Comparison of ENCODE assay signal across 21 mouse cellular contexts in the genomic region with DNA sequence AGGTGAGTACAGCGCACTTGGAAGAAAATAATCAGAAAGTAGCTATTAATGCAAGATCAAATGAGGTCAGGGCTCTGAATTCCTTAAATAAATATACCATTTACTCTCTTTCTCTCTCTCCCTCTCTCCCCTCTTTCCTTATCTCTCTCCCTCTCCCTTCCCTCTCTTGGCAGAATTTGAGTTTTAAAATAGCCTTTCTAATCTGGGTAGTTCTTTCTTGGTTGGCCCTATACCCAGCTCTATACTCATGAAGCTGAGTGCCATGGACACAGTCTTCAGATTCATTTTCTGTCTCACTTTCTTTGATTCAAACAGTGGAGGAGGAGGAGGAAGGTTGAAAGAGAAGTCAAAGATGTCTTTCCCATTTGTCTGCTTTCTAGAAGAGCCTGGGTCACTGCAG.
"Had no signal": no experiment of that assay in that cellular context is flagged by ENCODE, and none has a peak within 500 bp of the region (broad histone marks: within the 10 kb centered on the region; RNA-seq: fewer than 3 reads in every experiment).

No protein-coding gene starts in this region.

- H3K9me3 ChIP-seq: lung, embryonic 15.5 days; midbrain, embryonic 10.5 days; midbrain, embryonic 13.5 days; neural tube, embryonic 13.5 days; stomach, embryonic 15.5 days had no signal

- H3K4me3 ChIP-seq: layer of hippocampus, adult 2 months; left cerebral cortex, adult 2 months; lung, embryonic 15.5 days; megakaryocyte, embryonic 14.5 days; midbrain, embryonic 10.5 days; midbrain, embryonic 13.5 days; myocyte; neural tube, embryonic 13.5 days; stomach, embryonic 15.5 days had no signal

- H3K4me1 ChIP-seq: megakaryocyte, embryonic 14.5 days; midbrain, embryonic 10.5 days; midbrain, embryonic 13.5 days; neural tube, embryonic 13.5 days; stomach, embryonic 15.5 days had no signal

- H3K27ac ChIP-seq: layer of hippocampus, adult 2 months; left cerebral cortex, adult 2 months; liver, embryonic 14.5 days; lung, embryonic 15.5 days; midbrain, embryonic 10.5 days; midbrain, embryonic 13.5 days; neural tube, embryonic 13.5 days; stomach, embryonic 15.5 days had no signal

- H3K4me2 ChIP-seq: liver, embryonic 11.5 days; lung, embryonic 15.5 days; midbrain, embryonic 13.5 days; neural tube, embryonic 13.5 days; stomach, embryonic 15.5 days had no signal

- ATAC-seq: midbrain, embryonic 13.5 days; midbrain, embryonic 16.5 days had no signal

- H3K36me3 ChIP-seq: lung, embryonic 15.5 days; midbrain, embryonic 10.5 days; midbrain, embryonic 13.5 days; neural tube, embryonic 13.5 days; stomach, embryonic 15.5 days had no signal

- H3K9ac ChIP-seq: liver, embryonic 14.5 days; lung, embryonic 15.5 days; midbrain, embryonic 13.5 days; neural tube, embryonic 13.5 days; stomach, embryonic 15.5 days had no signal

- H3K27me3 ChIP-seq: lung, embryonic 15.5 days; megakaryocyte, embryonic 14.5 days; midbrain, embryonic 13.5 days; neural tube, embryonic 13.5 days; stomach, embryonic 15.5 days had no signal

- DNase-seq: kidney, postnatal 14 days; layer of hippocampus, adult 9-11 months; lung, adult 18-20 months; lung, postnatal 10 days; lung, postnatal 36 days; retina, postnatal 1 day; right cerebral cortex, postnatal 25 days; spleen, adult 18-20 months; thymus, postnatal 25 days had no signal
